Mouse (Mus musculus) gastrocnemius, postnatal 14 days (tissue): ENCODE measurements around the gene St14. TPM values are rescaled to one million over a fixed set of nuclear protein-coding genes. Genes with fewer than 3 reads are reported as not detected.

Source experiments
- DNase-seq: peaks from one replicate; pipeline ENCODE4 v3.0.0; 2021; ENCODE audit warnings: mixed read lengths
- intact Hi-C: fragments of 180-260 bp; cut with DNase I; formaldehyde crosslinking; loops from one replicate; pipeline ENCODE4 v1.15.1; 2025; ENCODE audit warnings: low total_unique reads
- total RNA-seq, 2 experiments: library from RNA; stranded (reverse); gene quantifications; 2 replicates each; pipeline ENCODE4 v1.2.3; 2021

St14 gene
- total RNA-seq, 2 experiments from 2014 or later = 0.16 to 0.35 TPM

DNA sequence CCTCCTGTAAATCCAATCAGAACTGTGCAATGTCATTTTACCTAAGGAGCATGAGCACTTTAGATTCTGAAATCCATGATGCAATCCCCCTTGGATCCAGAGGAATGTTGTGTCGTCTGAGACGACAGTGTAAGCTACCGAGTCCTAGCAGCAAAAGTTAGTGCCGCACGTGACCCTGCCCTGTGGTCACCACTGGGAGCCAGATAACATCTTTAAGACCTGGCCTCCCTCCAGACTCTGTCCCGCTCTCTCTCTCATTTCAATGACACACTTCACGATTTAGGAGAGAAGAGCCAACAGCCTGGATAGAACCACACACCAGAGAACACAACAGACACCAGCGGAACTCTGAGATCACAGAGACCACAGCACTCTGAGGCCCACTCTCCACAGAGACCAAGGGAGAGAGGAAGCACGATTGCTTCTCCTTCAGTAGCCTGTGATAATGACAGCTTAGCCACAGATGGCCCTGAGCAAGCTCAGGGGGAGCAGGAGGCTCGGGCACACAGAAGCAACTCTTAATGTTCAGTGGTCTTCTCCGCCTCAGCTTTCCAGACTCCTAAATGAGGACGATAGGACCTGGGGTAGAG, 3.7 kb downstream of the St14 start:
- intact Hi-C loops = no loop called here
- DNase-seq = no peak

DNA sequence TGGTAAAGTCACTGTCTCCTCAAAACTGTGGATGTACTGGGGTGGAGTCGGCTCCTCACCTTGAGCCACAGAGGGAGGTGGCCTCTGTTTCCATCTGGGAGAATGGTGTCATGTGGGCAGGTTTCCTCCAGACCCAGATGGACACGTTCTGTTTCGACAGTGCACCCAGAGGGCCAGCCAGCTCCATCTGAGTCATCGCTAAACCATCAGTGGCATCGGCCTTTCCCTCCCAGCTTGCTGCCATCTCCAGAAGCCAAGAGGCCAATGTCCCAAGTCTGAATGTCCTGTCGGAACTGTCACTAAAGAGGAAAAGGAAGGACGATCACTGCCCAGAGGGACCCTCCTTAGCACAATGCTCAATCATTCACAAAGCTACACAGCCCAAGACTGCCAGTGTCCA, 5.6 kb downstream of the St14 start:
- intact Hi-C loops = no loop called here
- no peak for DNase-seq

DNA sequence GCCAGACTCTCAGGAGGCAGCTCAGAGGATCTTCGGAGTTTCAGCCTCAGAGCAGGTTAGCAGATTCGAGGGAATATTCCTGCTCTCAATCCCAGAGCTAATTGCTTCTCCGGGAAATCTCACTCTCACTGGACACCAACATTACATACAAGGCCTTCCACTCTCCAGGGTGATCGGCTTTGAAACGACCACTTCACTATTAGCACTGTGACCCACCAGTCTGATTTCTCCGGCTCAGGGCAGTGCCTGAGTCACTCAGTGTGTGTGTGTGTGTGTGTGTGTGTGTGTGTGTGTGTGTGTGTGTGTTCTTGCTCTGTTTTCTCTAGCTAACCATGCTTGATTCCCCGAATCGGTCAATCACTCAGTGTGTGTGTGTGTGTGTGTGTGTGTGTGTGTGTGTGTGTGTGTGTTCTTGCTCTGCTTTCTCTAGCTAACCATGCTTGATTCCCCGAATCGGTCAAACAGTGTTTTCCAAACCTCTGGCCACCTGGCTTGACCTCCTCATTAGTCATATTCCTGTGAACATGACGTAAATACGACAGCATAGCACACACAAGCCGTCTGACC, 9.1 kb downstream of the St14 start:
- intact Hi-C loops = no loop called here

GRCm38 (mm10) chr9:31120533-31120915, 11.1 kb downstream of the St14 start:
- intact Hi-C loops = no loop called here
- DNase-seq = no peak

More for the DNA sequence above, 9.1 kb downstream of the St14 start:
- no peak for DNase-seq

DNA sequence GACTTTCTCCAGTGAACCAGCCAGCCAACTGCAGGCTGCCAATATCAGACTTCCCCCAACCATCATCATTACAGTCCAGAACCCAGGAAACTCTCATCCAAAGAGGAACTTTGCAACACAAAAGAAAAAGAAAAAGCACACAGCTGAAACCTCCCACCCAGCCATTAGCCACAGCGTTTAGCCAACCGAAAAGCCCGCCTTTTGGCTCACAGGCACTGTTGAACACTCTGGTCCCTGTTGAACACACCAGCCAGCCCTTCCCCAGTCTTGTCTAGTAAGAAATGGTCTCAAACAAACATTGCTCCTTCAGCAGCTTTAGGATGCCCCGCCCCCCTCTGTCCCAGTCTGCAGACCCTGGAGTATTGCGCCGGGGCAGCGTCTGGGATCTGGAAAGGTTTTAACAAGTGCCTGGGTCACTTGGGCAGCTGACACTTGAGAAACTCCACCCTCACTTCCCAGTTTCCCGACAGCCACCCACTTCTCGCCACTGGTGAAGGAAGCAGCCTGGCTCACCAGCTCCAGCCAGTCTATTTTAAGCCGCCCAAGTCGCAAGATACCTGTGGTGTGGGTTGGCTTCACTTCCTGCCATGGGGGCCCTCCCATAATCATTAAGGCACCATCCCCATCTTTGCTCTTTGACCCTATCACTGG, 11.6 kb downstream of the St14 start:
- no peak for DNase-seq
- intact Hi-C loops = no loop called here

GRCm38 (mm10) chr9:31119405-31119804, 12.2 kb downstream of the St14 start:
- no peak for DNase-seq
- intact Hi-C loops = no loop called here

DNA sequence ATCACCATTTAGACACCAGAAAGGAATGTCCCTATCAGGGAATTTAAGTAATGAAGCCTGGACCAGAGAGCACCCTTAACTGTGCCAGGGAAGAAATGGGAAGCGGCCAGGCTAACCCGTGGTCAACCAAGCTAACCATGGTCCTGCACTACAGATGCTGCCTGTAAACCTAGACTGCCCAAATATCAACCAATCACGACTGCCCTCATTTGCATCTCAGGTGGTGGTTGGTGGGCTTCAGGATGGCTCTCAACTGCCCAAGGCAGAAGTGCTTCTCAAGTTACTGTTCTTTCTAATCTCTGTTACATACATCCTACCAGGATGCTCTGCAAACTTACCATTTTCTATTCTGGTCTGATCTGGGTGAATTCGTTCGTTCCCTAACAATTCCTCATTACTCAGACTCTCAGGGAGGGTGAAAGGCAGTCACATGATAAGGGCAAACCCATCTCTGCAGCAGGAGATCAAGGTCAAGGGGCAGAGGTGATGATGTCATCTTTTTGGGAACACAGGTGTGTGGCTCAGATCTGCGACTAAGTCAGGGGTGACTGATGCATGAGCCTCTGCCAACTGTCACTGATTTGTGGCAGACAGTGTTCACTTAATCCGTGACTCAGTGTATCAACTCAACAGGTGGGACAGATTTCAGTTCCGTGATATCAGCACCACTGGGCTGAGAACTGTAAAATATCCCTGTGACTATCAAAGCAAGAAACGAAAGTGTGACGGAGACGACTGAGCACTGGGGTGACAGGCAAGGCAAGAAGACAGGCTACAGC, 12.9 kb downstream of the St14 start:
- DNase-seq = no peak
- intact Hi-C loops = no loop called here

GRCm38 (mm10) chr9:31117488-31117887, 14.2 kb downstream of the St14 start:
- DNase-seq = no peak
- intact Hi-C loops = no loop called here

GRCm38 (mm10) chr9:31117088-31117487, 14.6 kb downstream of the St14 start:
- no peak for DNase-seq
- intact Hi-C loops = no loop called here

- intact Hi-C loops = no loop called here
- no peak for DNase-seq
Measured at GRCm38 (mm10) chr9:31115586-31115985, 16.1 kb downstream of the St14 start.

GRCm38 (mm10) chr9:31108464-31108863, 23.2 kb downstream of the St14 start:
- DNase-seq = no peak
- intact Hi-C loops = no loop called here

GRCm38 (mm10) chr9:31098118-31098517, 33.5 kb downstream of the St14 start:
- intact Hi-C loops = no loop called here
- DNase-seq = no peak

DNA sequence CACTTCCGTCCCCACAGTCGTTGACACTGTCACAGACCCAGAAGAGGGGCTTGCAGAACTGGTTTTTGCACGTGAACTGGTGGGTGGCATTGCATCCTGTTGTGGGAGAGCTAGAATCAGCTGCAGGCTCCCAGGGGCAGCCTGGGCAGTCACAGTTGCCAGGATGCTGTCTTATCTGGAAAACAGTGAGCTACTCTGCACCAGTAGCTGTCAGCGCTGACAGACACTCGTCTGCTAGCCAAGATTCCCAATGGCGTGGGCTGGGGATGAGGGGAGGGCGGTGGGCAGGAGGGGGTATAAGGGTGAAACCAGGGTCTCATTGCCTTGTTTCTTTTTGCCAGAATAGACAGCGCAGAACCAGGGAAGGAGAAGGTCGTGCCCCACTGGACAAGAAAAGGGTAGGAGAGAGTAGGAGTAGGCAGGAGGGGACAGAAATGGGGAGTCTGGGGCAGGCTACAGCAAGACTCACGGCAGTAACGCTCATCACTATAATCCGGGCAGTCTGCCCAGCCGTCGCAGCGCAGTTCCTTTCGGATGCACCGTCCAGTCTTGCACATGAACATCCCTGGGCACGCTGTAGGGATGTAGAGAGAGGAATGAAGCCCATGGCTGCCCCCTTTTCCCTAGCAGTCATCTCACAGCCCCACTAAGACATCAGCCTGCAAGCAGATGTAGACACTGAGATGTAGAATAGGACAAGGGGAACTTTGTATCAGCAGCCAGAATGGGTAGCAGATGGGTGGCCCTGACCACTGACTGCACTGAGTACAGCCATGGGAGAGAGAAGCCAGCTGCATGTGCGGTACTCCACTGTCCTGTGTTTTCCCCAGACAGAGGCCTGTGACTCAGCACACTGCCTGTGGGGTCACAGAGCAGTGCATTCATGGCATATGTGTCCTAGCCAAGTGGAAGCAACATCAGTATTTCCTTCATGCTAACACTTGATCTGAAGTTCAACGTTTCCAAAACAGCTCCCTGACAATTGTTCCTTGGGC, 34.3 kb downstream of the St14 start:
- intact Hi-C loops = no loop called here
- DNase-seq = no peak

DNA sequence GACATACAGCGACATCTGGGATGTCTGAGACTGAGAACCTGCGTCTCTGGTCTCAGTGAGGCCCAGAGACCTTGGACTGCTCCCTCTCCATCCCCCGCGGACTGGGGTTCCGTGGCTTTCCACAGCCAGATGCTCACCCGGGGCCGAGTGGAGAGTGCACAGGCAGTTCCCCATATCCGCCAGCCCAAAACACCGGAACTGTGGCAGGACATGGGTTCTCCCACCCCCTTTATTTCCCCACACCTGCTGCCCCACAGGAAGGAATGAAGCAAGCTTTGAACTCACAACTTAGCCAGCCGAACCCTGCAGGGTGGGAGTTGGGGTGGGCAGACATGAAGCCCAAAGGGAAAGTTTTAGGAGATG, 38.8 kb downstream of the St14 start:
- DNase-seq = no peak
- intact Hi-C loops = no loop called here

- intact Hi-C loops = no loop called here
- DNase-seq = no peak
Measured at GRCm38 (mm10) chr9:31092111-31092832, 39.4 kb downstream of the St14 start.

DNA sequence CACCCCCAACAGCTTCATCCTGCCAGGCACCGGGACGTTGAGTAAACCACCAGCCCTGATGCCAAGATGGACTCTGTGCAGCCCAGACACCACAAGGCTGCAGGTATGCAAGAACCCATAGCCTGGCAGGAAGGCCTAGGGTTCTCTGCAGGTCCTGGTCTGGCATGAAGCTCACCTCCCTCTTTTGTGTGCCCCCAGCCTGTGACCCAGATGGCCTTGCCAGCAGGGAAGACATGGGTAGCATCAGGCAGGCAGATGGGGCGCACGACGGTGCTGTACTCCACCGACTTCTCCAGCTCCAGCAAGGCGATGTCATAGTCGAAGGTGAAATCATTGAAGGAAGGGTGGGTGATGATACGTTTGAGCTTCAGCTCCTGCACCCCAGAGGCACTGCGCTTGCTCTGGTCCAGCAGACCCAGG, 40.5 kb downstream of the St14 start:
- DNase-seq = no peak
- intact Hi-C loops = no loop called here

GRCm38 (mm10) chr9:31090081-31091023, 41.3 kb downstream of the St14 start:
- intact Hi-C loops = no loop called here
- no peak for DNase-seq

DNA sequence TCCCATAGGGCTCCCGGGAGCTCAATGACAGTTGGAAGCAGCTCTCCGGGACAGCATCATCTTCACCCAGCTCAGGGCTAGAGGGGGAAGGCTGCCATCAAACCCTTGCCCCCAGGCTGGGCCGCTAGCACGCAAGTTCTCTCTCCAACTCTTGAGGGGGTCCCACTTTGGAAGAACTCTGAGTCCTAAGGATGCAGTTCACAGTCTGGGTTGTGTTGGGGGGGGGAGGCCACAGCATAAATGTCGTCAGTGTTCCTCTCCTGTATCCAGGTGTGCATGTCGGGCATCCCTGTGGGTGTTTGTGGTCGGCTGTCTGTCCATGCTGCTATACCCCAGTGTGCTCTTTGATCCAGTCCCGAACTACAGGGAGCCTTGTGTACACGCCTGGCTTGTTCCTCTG, 42.1 kb downstream of the St14 start:
- intact Hi-C loops = loop anchor here (10.0 kb wide), 2 partner anchors 605 to 645 kb away; no protein-coding TSS in a partner anchor
- no peak for DNase-seq
